Mouse (Mus musculus): Measurements from ENCODE around the gene Tcfl5. TPM values are rescaled to one million over a fixed set of nuclear protein-coding genes. Genes with fewer than 3 reads are reported as not detected.
A peak's percentile ranks its signal among the peaks of the same experiment; 100 is the strongest.

Gene Tcfl5
- total RNA-seq, 2 experiments from 2014 or later, result not detected

DNA sequence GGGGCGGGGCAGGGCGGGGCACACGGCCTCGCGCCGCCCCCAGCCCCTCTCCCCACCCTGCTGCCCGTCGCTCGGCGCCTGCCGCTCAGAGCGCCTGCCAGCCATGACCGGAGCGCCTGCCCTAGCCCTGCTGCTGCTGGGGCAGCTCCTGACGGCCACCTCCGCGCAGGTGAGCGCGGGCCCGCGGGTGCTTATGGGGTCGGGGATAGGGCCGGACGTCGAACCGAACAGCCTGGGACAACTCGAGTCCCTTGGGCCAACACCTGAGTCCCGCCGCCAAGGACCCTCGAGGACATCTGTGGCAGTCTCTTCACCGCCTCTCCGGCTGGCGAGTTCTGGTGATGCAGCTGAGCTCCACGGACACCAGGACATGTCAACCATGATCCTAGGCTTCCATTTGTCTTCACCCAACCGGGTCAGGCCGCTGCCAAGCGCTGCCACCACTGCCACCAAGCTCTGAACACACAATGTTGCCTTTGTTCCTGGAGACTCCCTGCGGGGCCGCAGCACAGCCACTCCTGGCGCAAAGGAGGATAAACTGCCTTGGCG, 44.3 kb downstream of the Tcfl5 start:
- no peak for DNase-seq (ENCODE audit: low spot score in 2 of 2)

DNA sequence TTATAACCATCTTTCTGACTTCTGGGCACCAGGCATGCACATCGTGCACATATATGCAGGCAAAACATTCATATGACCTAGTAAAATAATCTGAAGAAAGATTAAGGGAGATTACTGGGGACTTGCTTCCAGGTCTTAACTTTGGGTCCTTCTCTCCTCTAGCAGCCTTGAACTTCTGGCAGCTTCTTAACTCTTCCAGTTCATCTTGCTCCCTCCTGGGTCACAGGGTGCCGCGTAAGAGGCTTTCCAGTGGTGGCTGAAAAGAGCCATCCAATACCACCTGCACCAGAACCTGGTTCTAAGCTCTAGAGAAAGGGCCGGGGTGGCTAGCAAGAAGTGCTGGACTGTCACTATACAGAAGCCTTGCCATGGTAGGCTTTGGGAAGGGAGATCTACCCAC, 45.0 kb downstream of the Tcfl5 start, which contains the start of gene Col9a3:
TSS of gene Col9a3 (plus strand) at position 301 of the 400 bp plus-strand sequence.
- no peak for DNase-seq (ENCODE audit: low spot score in 2 of 2)

DNA sequence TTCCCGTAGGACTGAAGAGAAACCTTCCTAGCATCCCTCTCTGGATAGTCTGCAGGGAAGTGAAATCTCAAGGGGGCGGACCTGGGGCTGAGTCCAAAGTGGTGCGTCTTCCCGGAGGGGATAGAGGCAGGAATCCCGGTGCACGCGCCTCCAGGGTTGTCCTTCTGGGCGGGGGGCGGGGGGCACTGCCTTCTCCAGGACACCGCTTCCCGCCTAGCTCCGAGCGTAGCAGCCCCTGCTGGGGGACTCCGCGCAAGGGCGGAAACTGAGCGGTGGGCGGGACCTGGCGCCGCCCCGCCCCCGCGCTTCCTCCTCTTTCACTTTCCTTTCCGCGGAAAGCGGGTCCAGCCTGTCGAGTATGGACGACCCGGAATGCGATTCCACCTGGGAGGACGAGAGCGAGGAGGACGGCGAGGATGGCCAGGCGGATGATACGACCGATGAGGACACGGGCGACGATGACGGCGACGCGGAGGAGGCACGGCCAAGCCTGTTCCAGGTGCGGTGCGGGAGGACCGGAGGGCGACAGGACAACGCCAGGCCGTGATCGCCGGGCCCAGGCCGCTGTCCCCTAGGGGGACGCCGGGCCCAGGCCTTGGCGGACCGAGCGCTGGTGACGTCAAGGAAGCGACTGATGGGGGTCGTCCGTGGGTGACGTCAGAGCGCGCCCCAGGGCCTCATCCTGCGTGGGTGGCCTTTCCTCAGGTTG, 53.2 kb downstream of the Tcfl5 start, which contains the start of gene Ogfr:
TSS of gene Ogfr (plus strand) at position 123 of the 709 bp plus-strand sequence.
- DNase-seq (ENCODE audit: low spot score in 2 of 2), result peak; percentile 78 to 82

DNA sequence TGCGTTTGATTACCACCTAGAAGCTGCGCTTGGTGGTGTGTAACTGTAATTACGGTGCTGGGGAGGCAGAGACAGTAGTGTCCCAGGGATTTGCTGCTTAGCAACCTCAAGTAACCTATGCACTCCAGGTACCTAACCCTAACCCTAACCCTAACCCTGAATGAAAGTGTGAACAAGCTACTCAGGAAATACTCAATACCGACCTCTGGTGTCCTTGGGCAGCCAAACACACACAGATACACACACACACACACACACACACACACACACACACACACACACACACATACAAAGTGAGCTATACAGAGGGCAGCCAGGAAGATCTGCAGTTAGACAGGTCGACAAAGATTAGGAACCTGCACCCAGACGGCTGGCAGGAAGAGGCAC, 53.8 kb downstream of the Tcfl5 start:
- no peak for DNase-seq (ENCODE audit: low spot score in 2 of 2)

GRCm38 (mm10) chr2:180583154-180583507, 59.4 kb downstream of the Tcfl5 start:
- DNase-seq (ENCODE audit: low spot score in 2 of 2), result no peak

DNA sequence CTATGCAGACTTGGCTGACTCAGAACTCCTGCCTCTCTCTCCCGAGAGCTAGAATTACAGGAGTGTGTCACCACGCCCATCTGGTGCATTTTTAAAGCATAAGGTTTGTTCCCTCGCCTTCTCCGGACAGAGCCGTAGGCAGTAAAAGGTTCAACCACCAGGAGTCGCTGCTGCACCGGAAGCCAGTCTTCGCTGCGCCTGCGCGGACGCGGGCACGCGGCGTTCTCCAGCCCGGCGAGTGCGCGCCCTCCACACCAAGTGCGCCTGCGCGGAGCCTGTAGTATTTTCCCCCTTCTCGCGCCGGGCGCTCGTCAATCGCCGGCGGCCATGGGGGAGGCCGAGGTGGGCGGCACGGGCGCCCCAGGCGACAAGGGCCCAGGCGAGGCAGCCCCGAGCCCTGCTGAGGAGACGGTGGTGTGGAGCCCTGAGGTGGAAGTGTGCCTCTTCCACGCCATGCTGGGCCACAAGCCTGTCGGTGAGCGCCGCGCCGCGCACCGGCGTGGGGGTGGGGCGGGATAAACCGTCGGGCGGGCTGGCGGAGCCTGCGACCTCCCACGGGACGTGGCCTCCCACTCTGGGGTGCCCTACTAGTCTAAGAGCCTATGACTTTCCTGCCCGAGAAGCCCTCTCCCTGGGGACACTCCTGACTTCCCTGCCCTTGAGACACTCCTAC, 59.9 kb downstream of the Tcfl5 start:
- DNase-seq (ENCODE audit: low spot score in 2 of 2), result peak; percentile 99 to 100

GRCm38 (mm10) chr2:180581002-180581401, 61.5 kb downstream of the Tcfl5 start, which contains the start of gene Mrgbp:
Gene Mrgbp, plus strand, starts transcription at chr2:180581304.
- no peak for DNase-seq (ENCODE audit: low spot score in 2 of 2)

- peak; percentile 69 to 72 for DNase-seq (ENCODE audit: low spot score in 2 of 2)
These were observed 63.8 kb downstream of the Tcfl5 start for GRCm38 (mm10) chr2:180578686-180579085.

- no peak for DNase-seq (ENCODE audit: low spot score in 2 of 2)
These were observed 66.0 kb downstream of the Tcfl5 start for GRCm38 (mm10) chr2:180576482-180576881.

Other genes with a start within 250 kb of the Tcfl5 start
- gene Slco4a1, start 186.5 kb downstream of the Tcfl5 start, total RNA-seq (2021), result 1 to 10 TPM; 1.9 to 2.7 TPM
- gene Ntsr1, start 142.7 kb downstream of the Tcfl5 start, total RNA-seq (2021), result not detected
- 10 to 100 TPM; 14.5 to 17.2 TPM for gene Mrgbp, start 61.4 kb downstream of the Tcfl5 start, total RNA-seq (2021)
- 10 to 100 TPM; 36.6 to 46.6 TPM for gene Ogfr, start 53.5 kb downstream of the Tcfl5 start, total RNA-seq (2021)
- under 1 TPM; 0.17 to 0.38 TPM for gene Col9a3, start 44.9 kb downstream of the Tcfl5 start, total RNA-seq (2021)
- gene Dido1, start 67.3 kb upstream of the Tcfl5 start, total RNA-seq (2021), result 10 to 100 TPM; 36.7 to 38.3 TPM
- 10 to 100 TPM; 50.0 to 60.2 TPM for gene Gid8, start 67.4 kb upstream of the Tcfl5 start, total RNA-seq (2021)
- 1 to 10 TPM; 1.5 TPM for gene Slc17a9, start 82.6 kb upstream of the Tcfl5 start, total RNA-seq (2021)
- not detected for gene Bhlhe23, start 134.2 kb upstream of the Tcfl5 start, total RNA-seq (2021)